Mouse (Mus musculus) CH12.LX (cell line): ENCODE results near the gene Uba5. TPM values are rescaled to one million over a fixed set of nuclear protein-coding genes. Genes with fewer than 3 reads are reported as not detected.

Source experiments
- DNase-seq: peaks from one replicate; pipeline ENCODE4 v3.0.0-alpha.2; 2013; ENCODE audit errors: extremely low read depth
- H3K27ac ChIP-seq: 2 replicates; pipeline ENCODE4 v1.5.1; 2012; ENCODE audit warnings: low read depth, mild to moderate bottlenecking, control low read depth, moderate library complexity; ENCODE audit not compliant: insufficient read depth
- H3K27me3 ChIP-seq: replicated peaks from 2 replicates; pipeline ENCODE3; 2012; ENCODE audit warnings: inconsistent platforms
- H3K36me3 ChIP-seq, 2 experiments: replicated peaks in 1 of 2; 2 replicates each; pipeline versions ENCODE3 to v1.6.1; 2012; ENCODE audit warnings: inconsistent platforms in 1 of 2, low read length in 1 of 2, mild to moderate bottlenecking in 1 of 2, mixed read lengths in 1 of 2, moderate library complexity in 1 of 2; ENCODE audit not compliant: control insufficient read depth in 1 of 2, insufficient read depth in 1 of 2
- H3K4me1 ChIP-seq, 2 experiments: 2 replicates each; pipeline ENCODE4 v1.6.1; 2012; ENCODE audit warnings: inconsistent platforms in 1 of 2, moderate library complexity in 1 of 2; ENCODE audit not compliant: insufficient read depth in 2 of 2, control insufficient read depth in 1 of 2
- H3K4me2 ChIP-seq: 2 replicates; pipeline ENCODE4 v1.6.1; 2012; ENCODE audit warnings: low read depth, mild to moderate bottlenecking, control low read depth; ENCODE audit not compliant: poor library complexity, insufficient read depth, severe bottlenecking
- H3K4me3 ChIP-seq, 3 experiments: fragments of 150-350 bp in 1 of 3; sonication (generic) in 1 of 3; replicated peaks in 1 of 3; 2 replicates each; pipeline versions ENCODE3 to v1.5.1; 2011 to 2012; ENCODE audit warnings: low read depth in 2 of 3, low read length in 2 of 3, mild to moderate bottlenecking in 2 of 3, moderate library complexity in 2 of 3, control low read depth in 1 of 3, improper control_type of control experiment in 1 of 3, inconsistent platforms in 1 of 3, mixed read lengths in 1 of 3; ENCODE audit not compliant: poor library complexity in 1 of 3
- H3K79me2 ChIP-seq: replicated peaks from 2 replicates; pipeline ENCODE4 v1.6.1; 2012; ENCODE audit warnings: mild to moderate bottlenecking, moderate library complexity; ENCODE audit not compliant: control insufficient read depth, poor library complexity, insufficient read depth, severe bottlenecking; ENCODE audit errors: extremely low read depth
- H3K9ac ChIP-seq: 2 replicates; pipeline ENCODE4 v1.6.1; 2012; ENCODE audit warnings: low read depth, mild to moderate bottlenecking, control low read depth, moderate library complexity; ENCODE audit not compliant: insufficient read depth
- H3K9me3 ChIP-seq: replicated peaks from 2 replicates; pipeline ENCODE3; 2012; ENCODE audit warnings: low read length, inconsistent platforms, mixed read lengths
- CHD1 ChIP-seq: IDR thresholded peaks from 2 replicates; pipeline ENCODE4 v1.6.1; 2012; ENCODE audit warnings: low read depth, low read length, improper control_type of control experiment, inconsistent platforms
- CTCF ChIP-seq, 2 experiments: IDR thresholded peaks in 1 of 2; conservative IDR thresholded peaks in 1 of 2; 2 replicates each; pipeline ENCODE4 v1.5.1; 2011 to 2012; ENCODE audit warnings: low read depth in 2 of 2, low read length in 2 of 2, improper control_type of control experiment in 1 of 2, inconsistent platforms in 1 of 2, mild to moderate bottlenecking in 1 of 2, moderate library complexity in 1 of 2
- EP300 ChIP-seq: IDR thresholded peaks from 2 replicates; pipeline ENCODE4 v1.6.1; 2011; ENCODE audit warnings: low read length, improper control_type of control experiment
- ETS1 ChIP-seq: conservative IDR thresholded peaks from 2 replicates; pipeline ENCODE4 v1.6.1; 2012; ENCODE audit warnings: low read depth, mild to moderate bottlenecking, inconsistent platforms, low read length, improper control_type of control experiment, moderate library complexity
- HCFC1 ChIP-seq: IDR thresholded peaks from 2 replicates; pipeline ENCODE4 v1.6.1; 2012; ENCODE audit warnings: low read depth, mild to moderate bottlenecking, inconsistent platforms, low read length, improper control_type of control experiment
- IRF4 ChIP-seq: IDR thresholded peaks from 2 replicates; pipeline ENCODE4 v1.6.1; 2014; ENCODE audit warnings: low read depth, mild to moderate bottlenecking, inconsistent platforms, low read length, improper control_type of control experiment
- JUN ChIP-seq: IDR thresholded peaks from 2 replicates; pipeline ENCODE4 v1.6.1; 2011; ENCODE audit warnings: low read depth, mild to moderate bottlenecking, low read length, improper control_type of control experiment, moderate library complexity; ENCODE audit not compliant: insufficient read depth
- KAT2A ChIP-seq: IDR thresholded peaks from 2 replicates; pipeline ENCODE4 v1.6.1; 2012; ENCODE audit warnings: low read length, improper control_type of control experiment, inconsistent platforms; ENCODE audit not compliant: insufficient replicate concordance
- MAFK ChIP-seq: IDR thresholded peaks from 2 replicates; pipeline ENCODE4 v1.6.1; 2011; ENCODE audit warnings: low read length, improper control_type of control experiment; ENCODE audit not compliant: insufficient replicate concordance
- MAX ChIP-seq: IDR thresholded peaks from 2 replicates; pipeline ENCODE4 v1.6.1; 2011; ENCODE audit warnings: low read length, improper control_type of control experiment
- MXI1 ChIP-seq: IDR thresholded peaks from 2 replicates; pipeline ENCODE4 v1.6.1; 2011; ENCODE audit warnings: mild to moderate bottlenecking, low read depth, low read length, improper control_type of control experiment
- NRF1 ChIP-seq: IDR thresholded peaks from 2 replicates; pipeline ENCODE4 v1.6.1; 2014; ENCODE audit warnings: low read depth, mild to moderate bottlenecking, inconsistent platforms, low read length, improper control_type of control experiment, moderate library complexity
- PAX5 ChIP-seq: IDR thresholded peaks from 2 replicates; pipeline ENCODE4 v1.6.1; 2012; ENCODE audit warnings: low read length, inconsistent platforms, mixed read lengths
- POLR2AphosphoS2 ChIP-seq: IDR thresholded peaks from 2 replicates; pipeline ENCODE4 v1.6.1; 2011; ENCODE audit warnings: low read depth, low read length, improper control_type of control experiment
- RAD21 ChIP-seq: IDR thresholded peaks from 2 replicates; pipeline ENCODE4 v1.6.1; 2011; ENCODE audit warnings: low read depth, mild to moderate bottlenecking, low read length, improper control_type of control experiment, moderate library complexity
- RCOR1 ChIP-seq: conservative IDR thresholded peaks from 2 replicates; pipeline ENCODE4 v1.6.1; 2012; ENCODE audit warnings: low read depth, mild to moderate bottlenecking, inconsistent platforms, low read length, improper control_type of control experiment
- SIN3A ChIP-seq: IDR thresholded peaks from 2 replicates; pipeline ENCODE4 v1.6.1; 2012; ENCODE audit warnings: low read length, improper control_type of control experiment, inconsistent platforms
- SMC3 ChIP-seq: IDR thresholded peaks from 2 replicates; pipeline ENCODE4 v1.6.1; 2011; ENCODE audit warnings: low read depth, low read length, improper control_type of control experiment
- USF2 ChIP-seq: conservative IDR thresholded peaks from 2 replicates; pipeline ENCODE4 v1.6.1; 2011; ENCODE audit warnings: low read depth, low read length, improper control_type of control experiment
- ZC3H11A ChIP-seq: IDR thresholded peaks from 2 replicates; pipeline ENCODE4 v1.6.1; 2012; ENCODE audit warnings: low read depth, mild to moderate bottlenecking, inconsistent platforms, low read length, improper control_type of control experiment
- ZKSCAN1 ChIP-seq: IDR thresholded peaks from 2 replicates; pipeline ENCODE4 v1.6.1; 2012; ENCODE audit warnings: low read depth, inconsistent platforms, low read length, improper control_type of control experiment, borderline replicate concordance
- ZMIZ1 ChIP-seq: IDR thresholded peaks from 2 replicates; pipeline ENCODE4 v1.6.1; 2012; ENCODE audit warnings: low read depth, mild to moderate bottlenecking, inconsistent platforms, low read length, improper control_type of control experiment
- ZNF384 ChIP-seq: IDR thresholded peaks from 2 replicates; pipeline ENCODE4 v1.6.1; 2012; ENCODE audit warnings: low read depth, low read length, improper control_type of control experiment, inconsistent platforms
- dilution Hi-C: fragments of 300-500 bp; cut with MboI; formaldehyde crosslinking; loops from 2 replicates; pipeline ENCODE4 v1.14.3; 2020; ENCODE audit warnings: low sequenced_read_pairs; ENCODE audit not compliant: extremely low pct_unique_long_range_greater_than_20kb, extremely low pct_ligation_motif_present
- in situ Hi-C: fragments of 300-500 bp; cut with MboI; formaldehyde crosslinking; loops from 3 replicates; pipeline ENCODE4 v1.14.3; 2019; ENCODE audit warnings: low sequenced_read_pairs, low pct_ligation_motif_present, low pct_unique_long_range_greater_than_20kb, mixed read lengths
- polyA plus RNA-seq: library from polyadenylated mRNA; unstranded; fragments of >175 nt; gene quantifications from 2 replicates; pipeline ENCODE4 v1.2.1, GENCODE M21; 2012; ENCODE audit warnings: low read depth; ENCODE audit not compliant: insufficient read length
- total RNA-seq, 2 experiments: library from RNA; depleted of rRNA; stranded (reverse); fragments of 300-350 nt in 1 of 2; fragments of >200 nt in 1 of 2; gene quantifications; 2 replicates each; pipeline ENCODE4 v1.2.3; 2012 to 2014

Uba5 gene
- total and polyA plus RNA-seq, 3 experiments = 24.0 to 33.4 (median 29.3) TPM

GRCm38 (mm10) chr9:104063244-104063961 lies 469 bp upstream of the Uba5 start, which contains the start of gene Acad11 (continued):
- TF ChIP-seq RCOR1 = no peak
- TF ChIP-seq USF2 = no peak
- peak; percentile 88 for TF ChIP-seq HCFC1
- TF ChIP-seq MAFK = no peak
- TF ChIP-seq SMC3 = no peak
- TF ChIP-seq POLR2AphosphoS2 = no peak
- no peak for TF ChIP-seq ETS1
- no peak for TF ChIP-seq JUN
- no peak for TF ChIP-seq ZKSCAN1
- no peak for TF ChIP-seq KAT2A
- TF ChIP-seq NRF1 = peak; percentile 47; the same call in 1 of the 2 replicates
- TF ChIP-seq EP300 = no peak
- no peak for TF ChIP-seq CTCF (conservative IDR thresholded peaks at IDR 0.05 in 1 of 2, IDR thresholded peaks at IDR 0.05 in 1 of 2; ENCODE audit: low read depth in 2 of 2, low read length in 2 of 2)
- no peak for TF ChIP-seq PAX5
- TF ChIP-seq ZNF384 = peak; percentile 96
- TF ChIP-seq CHD1 = no peak
- no peak; the same call in 1 of the 2 replicates for TF ChIP-seq MAX

DNA sequence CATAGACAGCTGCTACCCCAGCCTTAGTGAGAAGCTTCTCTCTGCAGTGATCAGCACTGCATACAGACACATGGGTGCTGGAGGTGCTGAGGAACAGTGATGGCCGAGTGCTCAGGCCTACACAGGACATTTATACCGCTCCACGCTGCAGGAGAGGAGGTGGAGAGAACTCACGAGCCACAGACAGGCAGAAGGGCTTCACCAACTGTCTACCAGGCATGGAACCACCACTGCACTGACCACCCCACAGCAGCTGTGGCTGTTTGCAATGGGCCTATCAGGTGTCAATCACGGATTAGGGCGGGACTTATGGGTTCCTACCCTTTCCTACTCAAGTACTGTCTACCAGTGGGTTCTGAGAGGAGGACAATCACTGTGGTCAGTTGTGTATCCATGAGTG lies 11.9 kb downstream of the Uba5 start:
- dilution Hi-C loops = no loop called here
- Histone ChIP-seq H3K4me1 (no peaks in the 10 kb centered on the region), H3K79me2 (no peaks in the 10 kb centered on the region), H3K27ac (no peak overlapping the region), H3K9me3 (no peaks in the 10 kb centered on the region), H3K27me3 (no peaks in the 10 kb centered on the region), H3K4me3 (no peak overlapping the region), H3K4me2 (no peak overlapping the region), H3K36me3 (peaks cover 67 to 93% of the 10 kb centered on the region in 2 experiments), H3K9ac (no peak overlapping the region)
- in situ Hi-C loops = no loop called here
- DNase-seq = no peak
- TF ChIP-seq ZNF384 = no peak
- TF ChIP-seq JUN = no peak
- TF ChIP-seq IRF4 = no peak
- TF ChIP-seq RAD21 = no peak
- TF ChIP-seq ZMIZ1 = no peak
- TF ChIP-seq MAFK = no peak
- TF ChIP-seq MAX = no peak
- no peak for TF ChIP-seq CTCF (conservative IDR thresholded peaks at IDR 0.05 in 1 of 2, IDR thresholded peaks at IDR 0.05 in 1 of 2; ENCODE audit: low read depth in 2 of 2, low read length in 2 of 2)
- no peak for TF ChIP-seq MXI1
- no peak for TF ChIP-seq PAX5
- no peak for TF ChIP-seq NRF1
- TF ChIP-seq RCOR1 = no peak
- TF ChIP-seq EP300 = no peak
- no peak for TF ChIP-seq SIN3A
- TF ChIP-seq ZC3H11A = no peak
- TF ChIP-seq USF2 = no peak
- no peak for TF ChIP-seq SMC3
